Mouse (Mus musculus): Measurements from ENCODE around the gene Zfp28.

Gene Zfp28

GRCm38 (mm10) chr7:6441173-6441572, 58.1 kb downstream of the Zfp28 start:
- Histone ChIP-seq H3K27me3 (ENCODE audit: control insufficient read depth, insufficient read depth, low read length, poor library complexity, severe bottlenecking) (no peaks in the 10 kb centered on the region), H3K36me3 (ENCODE audit: control insufficient read depth, insufficient read depth, low read length, poor library complexity, severe bottlenecking) (no peaks in the 10 kb centered on the region)
- DNase-seq (ENCODE audit: low read depth, low spot score), result no peak
